In genomic region chr19:40548386-40548785, GRCm38 (mm10) we compare ENCODE assay signal across 21 mouse cellular contexts. TPM values are rescaled to one million over a fixed set of nuclear protein-coding genes. Genes with fewer than 3 reads are reported as not detected.
DNase-seq lines count a peak whose midpoint lies in the region; ATAC-seq and TF ChIP-seq lines count a peak whose summit lies in the region.
"Had no signal": no experiment of that assay in that cellular context is flagged by ENCODE, and none has a peak within 500 bp of the region (broad histone marks: within the 10 kb centered on the region; RNA-seq: fewer than 3 reads in every experiment).

No protein-coding gene starts in this region.

- no peak for TF ChIP-seq CTCF in lung, adult 2 months (IDR thresholded peaks at IDR 0.05; ENCODE audit: insufficient read depth, low read length)
- TF ChIP-seq CTCF in stomach, postnatal 0 days (IDR thresholded peaks at IDR 0.05; ENCODE audit: low read depth) = no peak

- no peaks in the 10 kb centered on the region for H3K9me3 ChIP-seq in heart, embryonic 15.5 days (replicated peaks)
- H3K9me3 ChIP-seq in lung, embryonic 15.5 days = no peaks in the 10 kb centered on the region
- no peaks in the 10 kb centered on the region for H3K9me3 ChIP-seq in embryonic facial prominence, embryonic 10.5 days
- no peaks in the 10 kb centered on the region for H3K9me3 ChIP-seq in stomach, postnatal 0 days (ENCODE audit: control insufficient read depth, low read length)
- H3K9me3 ChIP-seq: limb, embryonic 15.5 days; liver, embryonic 15.5 days had no signal

- H3K9ac ChIP-seq in heart, embryonic 15.5 days = no peak overlapping the region
- no peak overlapping the region for H3K9ac ChIP-seq in lung, embryonic 15.5 days
- H3K9ac ChIP-seq in stomach, postnatal 0 days (ENCODE audit: low read length) = no peak overlapping the region
- H3K9ac ChIP-seq: forebrain, postnatal 0 days; limb, embryonic 15.5 days; liver, embryonic 15.5 days had no signal

- H3K27ac ChIP-seq in heart, embryonic 15.5 days = peak overlapping the region; percentile 78; the same call in 1 of the 2 replicates
- H3K27ac ChIP-seq in lung, embryonic 15.5 days = 0 out of 2 replicates have a peak overlapping the region, but pooled peaks have one; percentile 2
- H3K27ac ChIP-seq in embryonic facial prominence, embryonic 10.5 days (replicated peaks) = no peak overlapping the region
- H3K27ac ChIP-seq in stomach, postnatal 0 days (replicated peaks) = peak overlapping the region; percentile 91
- H3K27ac ChIP-seq: limb, embryonic 15.5 days; liver, embryonic 15.5 days; macrophage had no signal

- no peak for ATAC-seq in heart, embryonic 15.5 days (replicated peaks; ENCODE audit: insufficient number of reproducible peaks, insufficient read depth, low FRiP score, low read depth)
- no peak for ATAC-seq in lung, embryonic 15.5 days (ENCODE audit: borderline replicate concordance, extremely low read depth, low FRiP score, low TSS enrichment)
- ATAC-seq in stomach, postnatal 0 days (ENCODE audit: low FRiP score, low TSS enrichment) = no peak
- ATAC-seq in inflammation-experienced regulatory T-cells, adult 6 months = no peak
- ATAC-seq: CD4-positive, CD25-positive, alpha-beta regulatory T cell, adult 4 months; forebrain, postnatal 0 days; lung, postnatal 0 days had no signal

- no peak for TF ChIP-seq POLR2A in lung, adult 2 months (IDR thresholded peaks at IDR 0.05; ENCODE audit: borderline replicate concordance, extremely low read depth, low read depth, low read length)

- no peak for TF ChIP-seq EP300 in stomach, postnatal 0 days (optimal IDR thresholded peaks at IDR 0.05)

- no peak overlapping the region for H3K4me2 ChIP-seq in heart, embryonic 15.5 days
- H3K4me2 ChIP-seq in lung, embryonic 15.5 days = no peak overlapping the region
- no peak overlapping the region for H3K4me2 ChIP-seq in stomach, postnatal 0 days (replicated peaks; ENCODE audit: low read depth)
- H3K4me2 ChIP-seq: limb, embryonic 15.5 days; liver, embryonic 15.5 days had no signal

- peaks cover 20% of the 10 kb centered on the region; the same call in 1 of the 2 replicates for H3K36me3 ChIP-seq in heart, embryonic 15.5 days
- H3K36me3 ChIP-seq in lung, embryonic 15.5 days = peaks cover 18% of the 10 kb centered on the region; the same call in 1 of the 2 replicates
- peaks cover 36% of the 10 kb centered on the region for H3K36me3 ChIP-seq in embryonic facial prominence, embryonic 10.5 days (replicated peaks)
- peaks cover 11% of the 10 kb centered on the region for H3K36me3 ChIP-seq in stomach, postnatal 0 days (ENCODE audit: control insufficient read depth, insufficient read depth, low read length)

- no peak for DNase-seq in heart, adult 8-10 months (ENCODE audit: low spot score)
- no peak for DNase-seq in lung, adult 2 months
- peak; percentile 16 for DNase-seq in embryonic facial prominence, embryonic 10.5 days (ENCODE audit: low spot score)
- no peak for DNase-seq in stomach, postnatal 0 days (ENCODE audit: low spot score)
- DNase-seq: adrenal gland, postnatal 36 days; cerebellum, adult 9-10 months; forebrain, postnatal 0 days; gastrocnemius, postnatal 14 days; heart, adult 18-20 months; heart, postnatal 14 days; left cerebral cortex, postnatal 4 days; thymus, adult 18-20 months; thymus, postnatal 36 days had no signal

- 88% methylated on average over 6 of the region's 6 CpGs for WGBS in heart, embryonic 15.5 days
- 87% methylated on average over 6 of the region's 6 CpGs for WGBS in lung, embryonic 15.5 days
- whole genome bisulfite sequencing in lung, adult 2 months = 90% methylated on average over 6 of the region's 6 CpGs
- 76% methylated on average over 6 of the region's 6 CpGs for WGBS in embryonic facial prominence, embryonic 10.5 days
- WGBS in stomach, postnatal 0 days = 76% methylated on average over 6 of the region's 6 CpGs

- H3K4me1 ChIP-seq in heart, embryonic 15.5 days (replicated peaks) = peaks cover 16% of the 10 kb centered on the region
- peaks cover 9% of the 10 kb centered on the region; the same call in 1 of the 2 replicates for H3K4me1 ChIP-seq in lung, embryonic 15.5 days
- H3K4me1 ChIP-seq in lung, adult 2 months (ENCODE audit: control insufficient read depth, insufficient read depth, low read length) = no peaks in the 10 kb centered on the region
- peaks cover 13% of the 10 kb centered on the region for H3K4me1 ChIP-seq in embryonic facial prominence, embryonic 10.5 days
- H3K4me1 ChIP-seq in stomach, postnatal 0 days (replicated peaks; ENCODE audit: control insufficient read depth, insufficient read depth) = no peaks in the 10 kb centered on the region

- no peaks in the 10 kb centered on the region for H3K27me3 ChIP-seq in heart, embryonic 15.5 days
- no peaks in the 10 kb centered on the region for H3K27me3 ChIP-seq in lung, embryonic 15.5 days
- no peaks in the 10 kb centered on the region for H3K27me3 ChIP-seq in embryonic facial prominence, embryonic 10.5 days (replicated peaks; ENCODE audit: low read depth, poor library complexity, severe bottlenecking)
- no peaks in the 10 kb centered on the region for H3K27me3 ChIP-seq in stomach, postnatal 0 days (ENCODE audit: control insufficient read depth, insufficient read depth, low read length)
- H3K27me3 ChIP-seq: limb, embryonic 15.5 days had no signal

- no peak overlapping the region for H3K4me3 ChIP-seq in heart, embryonic 15.5 days
- no peak overlapping the region for H3K4me3 ChIP-seq in lung, embryonic 15.5 days
- H3K4me3 ChIP-seq in lung, adult 2 months (replicated peaks; ENCODE audit: extremely low read depth, low read depth, low read length) = no peak overlapping the region
- no peak overlapping the region for H3K4me3 ChIP-seq in embryonic facial prominence, embryonic 10.5 days
- no peak overlapping the region for H3K4me3 ChIP-seq in stomach, postnatal 0 days (ENCODE audit: low read depth, low read length)
- H3K4me3 ChIP-seq: limb, embryonic 15.5 days; liver, embryonic 15.5 days had no signal

RNA-seq across cellular contexts. Expression of gene Sorbs1, which starts 34.8 kb away (rescaled TPM):
- 103 and 126 TPM in 2 replicates for polyA plus RNA-seq in heart, embryonic 15.5 days (2015; fragmentation: Nextera tagmentation; extraction: Ambion mirVana)
- total RNA-seq in heart, adult 8-10 months (2022) = 100 to 1,000 TPM; 758 to 979 (median 853) TPM
- polyA plus RNA-seq in lung, embryonic 15.5 days (2015; fragmentation: Nextera tagmentation; extraction: Ambion mirVana) = 44.8 and 45.6 TPM in 2 replicates
- 26.4 and 43.4 TPM in 2 replicates for polyA plus RNA-seq in lung, adult 2 months (2012; rRNA removed)
- 40.7 and 41.1 TPM in 2 replicates for polyA plus RNA-seq in embryonic facial prominence, embryonic 10.5 days (2016; fragmentation: Nextera tagmentation; extraction: Ambion mirVana)
- polyA plus RNA-seq in stomach, postnatal 0 days (2015; fragmentation: Nextera tagmentation; extraction: Ambion mirVana) = 107 and 111 TPM in 2 replicates
- polyA plus RNA-seq in inflammation-experienced regulatory T-cells, adult 6 months (2017; shearing (Covaris generic)) = 10 to 100 TPM; 12.3 to 23.7 (median 19.6) TPM

RNA-seq across cellular contexts. Expression of gene Aldh18a1, which starts 39.9 kb away (rescaled TPM):
- 41.3 and 55.2 TPM in 2 replicates for polyA plus RNA-seq in heart, embryonic 15.5 days (2015; fragmentation: Nextera tagmentation; extraction: Ambion mirVana)
- total RNA-seq in heart, adult 8-10 months (2022) = 1 to 10 TPM; 4.5 to 7.5 (median 5.8) TPM
- polyA plus RNA-seq in lung, embryonic 15.5 days (2015; fragmentation: Nextera tagmentation; extraction: Ambion mirVana) = 59.3 and 60.8 TPM in 2 replicates
- 9.0 and 13.3 TPM in 2 replicates for polyA plus RNA-seq in lung, adult 2 months (2012; rRNA removed)
- 91.0 and 104 TPM in 2 replicates for polyA plus RNA-seq in embryonic facial prominence, embryonic 10.5 days (2016; fragmentation: Nextera tagmentation; extraction: Ambion mirVana)
- polyA plus RNA-seq in stomach, postnatal 0 days (2015; fragmentation: Nextera tagmentation; extraction: Ambion mirVana) = 39.1 and 43.0 TPM in 2 replicates
- 10 to 100 TPM; 34.5 to 39.7 (median 38.7) TPM for polyA plus RNA-seq in inflammation-experienced regulatory T-cells, adult 6 months (2017; shearing (Covaris generic))
